Mouse (Mus musculus) ZHBTc4 (cell line): ENCODE results near the gene Myo1h.

ENCODE experiments used
- DNase-seq: peaks from one replicate; pipeline ENCODE4 v3.0.0-alpha.2; 2011; ENCODE audit warnings: low read depth, low spot score

Myo1h gene

DNA sequence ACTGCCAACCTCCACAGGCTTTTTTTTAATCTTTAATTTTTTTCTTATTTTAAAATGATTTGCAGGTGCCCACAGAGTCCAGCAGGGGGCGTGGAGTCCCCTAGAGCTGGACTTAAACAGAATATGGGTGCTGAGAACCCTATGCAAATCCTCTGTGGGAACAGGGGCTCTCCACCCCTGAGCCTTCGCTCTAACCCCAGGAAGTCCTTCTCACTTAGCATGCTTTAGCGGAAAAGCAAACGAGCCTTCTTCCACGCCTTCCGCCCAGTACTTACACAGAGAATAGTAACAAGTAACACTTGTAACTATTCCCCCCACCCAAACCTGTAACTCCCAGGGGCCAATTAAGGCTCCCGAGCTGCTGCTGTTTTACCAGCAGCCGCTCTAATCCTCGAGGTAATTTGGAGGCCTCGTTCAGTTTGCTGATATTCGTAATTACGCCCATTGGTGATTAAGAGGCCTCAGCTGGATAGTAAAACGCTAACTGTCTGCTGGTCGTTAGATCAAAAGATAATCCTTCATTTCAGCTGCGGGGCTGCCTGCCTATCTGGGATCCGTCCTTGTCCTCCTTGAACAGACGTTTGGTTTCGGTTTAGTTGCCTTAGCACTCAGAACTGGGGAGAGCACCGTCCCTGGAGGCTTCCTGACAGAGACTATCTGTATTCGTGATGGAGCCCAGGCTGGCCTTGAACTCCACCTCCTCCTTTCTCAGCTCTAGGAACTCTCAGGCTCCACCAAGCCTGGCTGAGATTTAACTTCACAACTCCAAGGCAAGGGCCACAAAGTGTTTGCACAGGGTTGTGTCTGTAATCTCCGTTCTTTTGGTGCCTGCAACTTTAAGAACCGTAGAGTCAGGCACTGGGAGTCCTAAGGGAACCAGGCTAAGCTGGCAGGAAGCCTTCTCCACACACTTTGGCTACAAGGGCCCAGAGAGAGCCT is 8.0 kb downstream of the Myo1h start:
- DNase-seq, result peak; percentile 62

- no peak for DNase-seq
Measured at GRCm38 (mm10) chr5:114298212-114298894, 9.4 kb downstream of the Myo1h start.

GRCm38 (mm10) chr5:114299156-114299855 is 10.3 kb downstream of the Myo1h start:
- peak; percentile 74 for DNase-seq

DNA sequence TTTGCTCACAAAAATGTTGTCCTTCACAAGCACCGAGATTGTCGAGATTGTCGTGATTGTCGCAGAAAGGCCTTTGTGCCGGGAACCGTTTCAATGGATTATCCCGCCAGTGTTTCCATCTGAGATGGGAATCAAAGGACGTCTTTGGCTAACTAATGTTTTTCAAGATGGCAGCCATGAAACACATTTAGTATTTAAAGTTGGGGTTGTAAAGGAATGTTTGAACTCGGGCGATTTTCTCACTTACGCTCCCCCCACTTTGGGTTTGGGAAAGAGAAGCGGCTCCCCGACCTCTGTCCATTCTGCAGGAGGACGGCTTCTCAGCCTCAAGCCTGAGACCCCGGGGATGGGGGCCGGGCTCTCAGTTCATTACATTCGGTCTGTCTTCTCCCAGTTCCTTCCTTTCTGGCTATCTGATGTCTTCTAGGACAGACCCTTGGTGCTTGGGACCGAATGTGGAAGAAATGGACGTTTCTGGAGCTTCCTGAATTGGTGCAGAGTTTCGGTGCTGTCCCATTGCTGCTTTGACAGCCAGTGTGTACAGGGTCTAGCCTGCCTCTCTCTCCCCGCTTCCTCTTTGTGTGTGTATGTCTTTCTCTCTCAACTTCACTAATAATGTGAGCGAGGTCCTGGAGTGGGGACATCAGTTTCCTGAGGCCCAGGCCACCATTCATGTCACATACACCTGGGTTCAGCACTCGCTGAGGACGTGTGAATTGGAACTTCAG is 11.1 kb downstream of the Myo1h start:
- no peak for DNase-seq

DNA sequence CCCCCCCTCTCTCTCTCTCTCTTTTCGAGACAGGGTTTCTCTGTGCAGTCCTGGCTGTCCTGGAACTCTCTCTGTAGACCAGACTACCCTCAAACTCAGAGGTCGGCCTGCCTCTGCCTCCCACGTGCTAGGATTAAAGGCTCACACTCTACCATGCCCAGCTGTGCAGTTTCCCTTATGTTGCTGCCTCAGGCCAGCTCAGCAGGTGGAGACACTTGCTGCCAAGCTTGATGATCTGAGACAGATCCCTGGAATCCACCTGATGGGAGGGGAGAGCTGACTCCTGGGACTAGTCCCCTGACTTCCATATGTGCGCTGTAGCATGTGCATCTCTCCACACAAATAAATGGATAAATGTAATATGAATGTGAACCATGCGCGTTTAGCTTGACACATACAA is 14.2 kb downstream of the Myo1h start:
- DNase-seq, result no peak

- DNase-seq, result no peak
Measured at GRCm38 (mm10) chr5:114306496-114306895, 17.5 kb downstream of the Myo1h start.

DNA sequence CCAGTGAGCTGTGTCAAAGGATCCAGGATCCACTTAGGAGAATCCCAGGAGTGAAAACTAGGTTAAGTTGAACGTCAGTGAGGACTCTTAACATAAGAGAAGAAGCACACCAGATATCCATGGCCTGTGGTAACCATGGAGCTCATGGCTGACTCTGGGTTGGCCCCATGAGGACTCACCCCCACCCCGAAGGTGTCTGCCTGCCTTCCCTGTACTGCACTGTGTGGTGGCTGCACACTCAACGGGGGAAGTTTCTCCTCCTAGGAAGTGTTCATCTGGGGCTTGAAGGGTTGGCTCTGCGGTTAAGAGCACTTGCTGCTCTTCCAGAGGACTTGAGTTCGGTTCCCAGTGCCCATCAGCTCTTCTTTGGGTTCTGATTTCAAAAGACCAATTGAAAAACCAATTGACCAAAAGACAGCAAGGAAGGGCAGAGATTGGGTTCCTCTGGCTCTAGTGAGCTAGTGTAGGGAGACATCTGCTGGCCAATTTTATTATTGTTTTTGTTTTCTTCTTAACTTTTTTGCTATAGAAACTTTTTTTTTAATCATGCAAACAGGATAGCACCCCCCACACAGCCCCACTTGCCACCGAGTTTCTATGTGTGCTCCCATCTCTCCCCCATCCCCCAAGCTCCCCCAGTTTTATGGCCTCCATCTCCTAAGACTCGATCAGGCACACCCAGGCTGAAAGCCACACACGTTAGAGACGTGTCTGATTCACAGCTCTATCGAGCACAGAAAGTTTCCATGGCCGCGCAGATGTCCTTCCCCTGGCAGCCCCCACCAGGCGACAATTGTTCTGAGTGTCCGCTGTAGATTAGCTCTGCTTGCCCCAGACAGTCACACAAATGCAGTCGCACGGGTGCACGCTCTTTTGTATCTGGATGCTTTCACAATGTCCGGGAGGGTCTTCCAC is 20.1 kb downstream of the Myo1h start:
- DNase-seq, result peak; percentile 76

GRCm38 (mm10) chr5:114309680-114310036 is 20.7 kb downstream of the Myo1h start:
- DNase-seq, result no peak

- DNase-seq, result peak; percentile 36
Measured at GRCm38 (mm10) chr5:114323105-114323790, 34.3 kb downstream of the Myo1h start.

GRCm38 (mm10) chr5:114323791-114324507 is 35.0 kb downstream of the Myo1h start:
- peak; percentile 62 for DNase-seq

DNA sequence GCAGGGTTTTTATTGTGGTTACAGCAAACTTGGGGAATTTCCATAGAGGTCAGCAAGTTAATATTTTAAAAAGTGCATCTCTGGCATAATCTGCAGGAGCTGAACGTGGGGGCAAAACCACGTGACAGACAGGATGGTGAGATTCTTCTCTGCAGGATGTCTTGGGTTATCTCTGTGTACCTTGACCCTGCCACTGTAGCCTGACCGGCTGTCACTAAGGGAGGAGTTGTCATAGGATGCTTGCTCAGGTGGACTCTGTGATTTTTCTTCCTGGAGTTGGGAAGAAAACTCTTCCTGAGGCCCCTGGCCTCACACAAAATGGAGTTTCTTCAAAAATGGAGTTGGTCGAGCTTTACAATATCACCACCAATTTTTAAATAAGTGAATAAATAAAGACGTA is 54.0 kb downstream of the Myo1h start:
- DNase-seq, result no peak

- peak; percentile 33 for DNase-seq
Measured at GRCm38 (mm10) chr5:114343612-114344011, 54.6 kb downstream of the Myo1h start.

GRCm38 (mm10) chr5:114345538-114345937 is 56.6 kb downstream of the Myo1h start:
- DNase-seq, result peak; percentile 90

GRCm38 (mm10) chr5:114347005-114347404 is 58.0 kb downstream of the Myo1h start:
- no peak for DNase-seq

GRCm38 (mm10) chr5:114351490-114351889 is 62.5 kb downstream of the Myo1h start:
- peak; percentile 80 for DNase-seq

GRCm38 (mm10) chr5:114356250-114356935 is 67.4 kb downstream of the Myo1h start:
- DNase-seq, result peak; percentile 95

DNA sequence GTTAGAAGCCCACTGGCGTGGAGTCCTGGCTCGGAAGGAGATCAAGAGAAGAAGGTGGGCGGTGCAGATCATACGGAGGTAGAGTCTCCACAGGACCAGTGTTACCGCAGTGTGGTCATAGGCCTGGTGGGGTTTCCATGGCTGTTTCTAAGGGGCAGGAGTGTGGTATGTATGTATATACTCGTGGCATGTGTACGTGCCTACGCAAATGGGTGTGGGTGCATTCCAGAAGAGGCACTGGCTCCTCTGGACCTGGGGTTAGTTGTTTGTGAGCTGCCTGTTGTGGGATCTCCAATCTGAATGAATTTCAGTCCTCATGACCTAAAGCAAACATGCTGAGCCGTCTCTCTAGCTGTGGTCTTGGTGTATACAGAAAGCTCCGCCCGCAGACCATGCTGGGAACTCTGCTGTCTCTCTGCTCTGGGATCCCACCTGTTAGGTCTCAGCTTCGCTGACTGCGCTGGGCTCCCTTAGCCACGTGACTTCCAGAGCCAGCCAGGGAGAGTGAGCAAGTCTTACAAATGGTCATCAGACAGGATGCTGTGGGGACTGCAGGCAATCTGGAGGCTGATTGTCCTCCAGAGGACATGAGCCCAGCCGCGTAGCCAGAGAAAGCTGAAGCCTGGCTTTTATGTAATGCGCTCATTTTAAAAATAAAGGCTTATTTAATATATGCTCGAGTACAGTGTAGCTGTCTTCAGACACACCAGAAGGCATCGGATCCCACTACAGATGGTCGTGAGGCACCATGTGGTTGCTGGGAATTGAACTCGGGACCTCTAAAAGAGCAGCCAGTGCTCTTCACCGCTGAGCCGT is 68.2 kb downstream of the Myo1h start:
- DNase-seq, result peak; percentile 76

DNA sequence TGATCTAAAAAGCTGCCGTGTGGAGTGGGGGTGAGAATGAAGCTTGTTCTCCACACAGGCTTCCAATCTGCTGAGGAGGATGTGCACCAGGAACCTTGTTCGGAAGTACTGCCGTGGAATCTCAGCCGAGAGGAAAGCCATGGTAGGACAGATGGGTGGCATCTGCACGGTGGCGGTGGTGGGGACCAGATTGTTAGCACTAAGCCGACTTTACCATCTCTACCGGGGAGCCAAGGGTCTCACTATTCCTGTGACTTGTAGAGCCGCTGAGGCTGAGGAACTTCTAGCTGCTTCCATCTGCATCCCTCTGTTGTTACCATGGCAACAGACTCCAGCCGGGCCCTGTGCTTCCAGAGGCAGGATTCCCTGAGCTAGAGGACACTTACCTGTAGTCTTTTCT is 69.9 kb downstream of the Myo1h start:
- no peak for DNase-seq
